Mouse (Mus musculus): ENCODE results near the gene Rab4a. TPM values are rescaled to one million over a fixed set of nuclear protein-coding genes. Genes with fewer than 3 reads are reported as not detected.

Rab4a gene
- polyA plus RNA-seq, 1 experiment from 2014 or later: 104 TPM

GRCm38 (mm10) chr8:123858941-123859647, 53.3 kb downstream of the Rab4a start:
- no peaks in the 10 kb centered on the region for H3K36me3 ChIP-seq (ENCODE audit: control insufficient read depth, insufficient read depth)
- peak overlapping the region; percentile 60 for H3K9ac ChIP-seq (ENCODE audit: low read depth, low read length)
- peak overlapping the region; percentile 81 for H3K4me3 ChIP-seq (ENCODE audit: low read depth, low read length)
- ATAC-seq: peak; percentile 96
- H3K4me1 ChIP-seq (replicated peaks; ENCODE audit: control insufficient read depth, insufficient read depth, low read length): no peaks in the 10 kb centered on the region
- H3K27ac ChIP-seq (ENCODE audit: low read depth, low read length): peak overlapping the region; percentile 66
- TF ChIP-seq CTCF (IDR thresholded peaks at IDR 0.05; ENCODE audit: low read depth): peak; percentile 67
- no peaks in the 10 kb centered on the region for H3K9me3 ChIP-seq (ENCODE audit: control insufficient read depth)
- peaks cover 3% of the 10 kb centered on the region; the same call in 1 of the 2 replicates for H3K27me3 ChIP-seq (replicated peaks; ENCODE audit: control insufficient read depth, insufficient read depth, low read length)
- peak overlapping the region; percentile 98 for H3K4me2 ChIP-seq (replicated peaks; ENCODE audit: low read depth)
- WGBS: under 1% methylated on average over 77 of the region's 79 CpGs

GRCm38 (mm10) chr8:123859648-123860259, 54.0 kb downstream of the Rab4a start, which contains the start of gene Ccsap:
TSS of gene Ccsap (minus strand) at chr8:123860209.
- ATAC-seq: peak; percentile 52
- H3K4me1 ChIP-seq (replicated peaks; ENCODE audit: control insufficient read depth, insufficient read depth, low read length): no peaks in the 10 kb centered on the region
- no peak for TF ChIP-seq CTCF (IDR thresholded peaks at IDR 0.05; ENCODE audit: low read depth)
- peak within 1 kb of the TSS; percentile 60 for H3K9ac ChIP-seq (ENCODE audit: low read depth, low read length)
- H3K4me2 ChIP-seq (replicated peaks; ENCODE audit: low read depth): peak within 1 kb of the TSS; percentile 98
- peak within 1 kb of the TSS; percentile 66 for H3K27ac ChIP-seq (ENCODE audit: low read depth, low read length)
- H3K27me3 ChIP-seq (replicated peaks; ENCODE audit: control insufficient read depth, insufficient read depth, low read length): peaks cover 5% of the 10 kb centered on the region; the same call in 1 of the 2 replicates
- no peaks in the 10 kb centered on the region for H3K9me3 ChIP-seq (ENCODE audit: control insufficient read depth)
- H3K36me3 ChIP-seq (ENCODE audit: control insufficient read depth, insufficient read depth): no peaks in the 10 kb centered on the region
- WGBS: 1% methylated on average over 47 of the region's 48 CpGs
- peak within 1 kb of the TSS; percentile 81 for H3K4me3 ChIP-seq (ENCODE audit: low read depth, low read length)

- H3K4me2 ChIP-seq (replicated peaks; ENCODE audit: low read depth): 0 out of 2 replicates have a peak overlapping the region, but pooled peaks have one; percentile 98
- H3K9me3 ChIP-seq (ENCODE audit: control insufficient read depth): no peaks in the 10 kb centered on the region
- TF ChIP-seq CTCF (IDR thresholded peaks at IDR 0.05; ENCODE audit: low read depth): no peak
- no peak overlapping the region for H3K4me3 ChIP-seq (ENCODE audit: low read depth, low read length)
- ATAC-seq: no peak
- H3K4me1 ChIP-seq (replicated peaks; ENCODE audit: control insufficient read depth, insufficient read depth, low read length): no peaks in the 10 kb centered on the region
- H3K36me3 ChIP-seq (ENCODE audit: control insufficient read depth, insufficient read depth): no peaks in the 10 kb centered on the region
- H3K9ac ChIP-seq (ENCODE audit: low read depth, low read length): no peak overlapping the region
- 66% methylated on average over 4 of the region's 4 CpGs for WGBS
- H3K27ac ChIP-seq (ENCODE audit: low read depth, low read length): no peak overlapping the region
- peaks cover 8% of the 10 kb centered on the region for H3K27me3 ChIP-seq (replicated peaks; ENCODE audit: control insufficient read depth, insufficient read depth, low read length)
Observed at GRCm38 (mm10) chr8:123860386-123860785, 54.6 kb downstream of the Rab4a start.

GRCm38 (mm10) chr8:123865786-123866185, 60.0 kb downstream of the Rab4a start:
- Histone ChIP-seq H3K9ac (ENCODE audit: low read depth, low read length) (no peak overlapping the region), H3K9me3 (ENCODE audit: control insufficient read depth) (no peaks in the 10 kb centered on the region), H3K4me3 (ENCODE audit: low read depth, low read length) (no peak overlapping the region), H3K27me3 (replicated peaks; ENCODE audit: control insufficient read depth, insufficient read depth, low read length) (peaks cover 11% of the 10 kb centered on the region), H3K36me3 (ENCODE audit: control insufficient read depth, insufficient read depth) (no peaks in the 10 kb centered on the region), H3K4me2 (replicated peaks; ENCODE audit: low read depth) (no peak overlapping the region), H3K27ac (ENCODE audit: low read depth, low read length) (no peak overlapping the region), H3K4me1 (replicated peaks; ENCODE audit: control insufficient read depth, insufficient read depth, low read length) (no peaks in the 10 kb centered on the region)
- no peak for TF ChIP-seq CTCF (IDR thresholded peaks at IDR 0.05; ENCODE audit: low read depth)
- 55% methylated on average over 7 of the region's 7 CpGs for WGBS
- no peak for ATAC-seq

GRCm38 (mm10) chr8:123866971-123867370, 61.2 kb downstream of the Rab4a start:
- H3K9ac ChIP-seq (ENCODE audit: low read depth, low read length): no peak overlapping the region
- H3K4me1 ChIP-seq (replicated peaks; ENCODE audit: control insufficient read depth, insufficient read depth, low read length): no peaks in the 10 kb centered on the region
- H3K27me3 ChIP-seq (replicated peaks; ENCODE audit: control insufficient read depth, insufficient read depth, low read length): peaks cover 11% of the 10 kb centered on the region
- H3K4me2 ChIP-seq (replicated peaks; ENCODE audit: low read depth): no peak overlapping the region
- no peak for ATAC-seq
- no peak for TF ChIP-seq CTCF (IDR thresholded peaks at IDR 0.05; ENCODE audit: low read depth)
- 41% methylated on average over 5 of the region's 5 CpGs for WGBS
- H3K36me3 ChIP-seq (ENCODE audit: control insufficient read depth, insufficient read depth): no peaks in the 10 kb centered on the region
- no peak overlapping the region for H3K27ac ChIP-seq (ENCODE audit: low read depth, low read length)
- H3K4me3 ChIP-seq (ENCODE audit: low read depth, low read length): no peak overlapping the region
- H3K9me3 ChIP-seq (ENCODE audit: control insufficient read depth): no peaks in the 10 kb centered on the region

GRCm38 (mm10) chr8:123872048-123872447, 66.3 kb downstream of the Rab4a start:
- Histone ChIP-seq H3K9ac (ENCODE audit: low read depth, low read length) (no peak overlapping the region), H3K4me3 (ENCODE audit: low read depth, low read length) (no peak overlapping the region), H3K4me2 (replicated peaks; ENCODE audit: low read depth) (no peak overlapping the region), H3K27ac (ENCODE audit: low read depth, low read length) (no peak overlapping the region), H3K27me3 (replicated peaks; ENCODE audit: control insufficient read depth, insufficient read depth, low read length) (no peaks in the 10 kb centered on the region), H3K9me3 (ENCODE audit: control insufficient read depth) (no peaks in the 10 kb centered on the region), H3K36me3 (ENCODE audit: control insufficient read depth, insufficient read depth) (no peaks in the 10 kb centered on the region), H3K4me1 (replicated peaks; ENCODE audit: control insufficient read depth, insufficient read depth, low read length) (no peaks in the 10 kb centered on the region)
- 68% methylated on average over 9 of the region's 9 CpGs for WGBS
- ATAC-seq: no peak
- TF ChIP-seq CTCF (IDR thresholded peaks at IDR 0.05; ENCODE audit: low read depth): no peak
